Mouse (Mus musculus): Measurements from ENCODE around the gene Gm49425. TPM values are rescaled to one million over a fixed set of nuclear protein-coding genes. Genes with fewer than 3 reads are reported as not detected.

Gm49425 gene
- polyA plus RNA-seq, 1 experiment: not detected

GRCm38 (mm10) chr15:101491431-101491830 is 25.6 kb downstream of the Gm49425 start, which contains the start of gene Krt83:
Gene Krt83 (minus strand): TSS chr15:101491512.
- H3K4me3 ChIP-seq (ENCODE audit: control insufficient read depth, low read depth, low read length): no peak within 1 kb of the TSS
- H3K27me3 ChIP-seq (ENCODE audit: control insufficient read depth, insufficient read depth, low read length): no peaks in the 10 kb centered on the region
- H3K36me3 ChIP-seq (ENCODE audit: control insufficient read depth, insufficient read depth, low read length): no peaks in the 10 kb centered on the region
- TF ChIP-seq CTCF (IDR thresholded peaks at IDR 0.05; ENCODE audit: control insufficient read depth, insufficient read depth, insufficient replicate concordance, low read depth, low read length): no peak
- no peak for TF ChIP-seq POLR2A (IDR thresholded peaks at IDR 0.05; ENCODE audit: control insufficient read depth, low read depth, low read length)
- H3K4me1 ChIP-seq (ENCODE audit: control insufficient read depth, insufficient read depth, low read length): no peaks in the 10 kb centered on the region; the same call in 1 of the 2 replicates
- no peak within 1 kb of the TSS for H3K27ac ChIP-seq (ENCODE audit: control insufficient read depth, insufficient read depth, low read depth, low read length)

DNA sequence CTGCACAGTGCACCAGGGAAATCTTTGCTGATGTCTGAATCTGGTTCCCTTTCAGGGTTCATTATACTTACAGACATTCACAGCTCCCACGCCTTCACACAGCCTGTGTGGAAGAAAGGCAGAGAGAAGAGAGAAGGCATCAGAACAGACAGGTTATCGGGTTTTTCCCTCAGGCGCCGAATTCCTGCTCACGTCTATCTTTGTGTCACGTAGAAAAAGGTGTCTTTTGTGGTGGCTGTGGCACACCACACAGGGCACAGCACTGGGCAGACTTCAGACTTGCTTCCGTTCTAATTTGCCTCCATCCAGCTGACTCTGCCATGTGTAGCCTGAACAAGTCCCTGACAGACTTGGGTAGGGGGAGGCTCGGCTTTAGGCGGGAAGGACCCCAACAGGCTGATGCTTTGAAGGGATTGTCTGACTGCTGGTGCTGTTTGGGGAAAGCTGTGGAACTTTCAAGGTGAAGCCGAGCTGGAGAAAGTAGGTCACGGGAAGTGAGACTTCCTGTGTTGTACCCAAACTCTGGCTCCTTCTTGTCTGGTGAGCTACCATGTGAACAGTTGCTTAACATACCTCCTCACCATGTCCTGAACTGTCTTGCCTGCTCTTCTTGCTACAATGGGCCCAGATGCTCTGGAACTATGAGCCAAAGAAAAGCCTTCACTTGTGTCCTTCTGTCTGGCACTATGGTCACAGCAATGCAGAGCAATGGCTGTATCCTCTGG is 31.0 kb downstream of the Gm49425 start:
- Histone ChIP-seq H3K4me3 (ENCODE audit: control insufficient read depth, low read depth, low read length) (no peak overlapping the region), H3K27ac (ENCODE audit: control insufficient read depth, insufficient read depth, low read depth, low read length) (no peak overlapping the region), H3K4me1 (ENCODE audit: control insufficient read depth, insufficient read depth, low read length) (no peaks in the 10 kb centered on the region), H3K27me3 (ENCODE audit: control insufficient read depth, insufficient read depth, low read length) (no peaks in the 10 kb centered on the region), H3K36me3 (ENCODE audit: control insufficient read depth, insufficient read depth, low read length) (no peaks in the 10 kb centered on the region)
- no peak for TF ChIP-seq CTCF (IDR thresholded peaks at IDR 0.05; ENCODE audit: control insufficient read depth, insufficient read depth, insufficient replicate concordance, low read depth, low read length)
- no peak for TF ChIP-seq POLR2A (IDR thresholded peaks at IDR 0.05; ENCODE audit: control insufficient read depth, low read depth, low read length)

DNA sequence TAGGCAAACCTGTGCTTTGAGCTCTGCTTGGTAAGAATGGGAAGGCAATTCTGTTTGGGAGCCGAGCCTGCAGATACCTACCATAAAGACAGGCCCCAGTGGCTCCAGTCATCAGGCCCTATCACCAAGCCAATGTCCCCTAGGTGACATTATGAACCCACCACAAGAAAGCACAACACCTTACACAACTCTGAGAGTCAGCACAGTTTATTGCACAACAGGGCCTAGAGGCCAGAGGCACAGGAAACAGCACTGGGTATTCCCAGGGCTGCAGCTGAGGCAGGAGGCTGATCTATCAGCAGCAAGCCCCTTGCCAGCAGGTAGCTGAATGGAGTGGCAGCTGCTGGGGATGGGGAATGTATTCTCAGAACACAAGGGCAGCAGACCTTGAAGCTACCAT is 32.1 kb downstream of the Gm49425 start:
- Histone ChIP-seq H3K27ac (ENCODE audit: control insufficient read depth, insufficient read depth, low read depth, low read length) (no peak overlapping the region), H3K4me3 (ENCODE audit: control insufficient read depth, low read depth, low read length) (no peak overlapping the region), H3K36me3 (ENCODE audit: control insufficient read depth, insufficient read depth, low read length) (no peaks in the 10 kb centered on the region), H3K27me3 (ENCODE audit: control insufficient read depth, insufficient read depth, low read length) (no peaks in the 10 kb centered on the region), H3K4me1 (ENCODE audit: control insufficient read depth, insufficient read depth, low read length) (no peaks in the 10 kb centered on the region)
- no peak for TF ChIP-seq CTCF (IDR thresholded peaks at IDR 0.05; ENCODE audit: control insufficient read depth, insufficient read depth, insufficient replicate concordance, low read depth, low read length)
- TF ChIP-seq POLR2A (IDR thresholded peaks at IDR 0.05; ENCODE audit: control insufficient read depth, low read depth, low read length): no peak

DNA sequence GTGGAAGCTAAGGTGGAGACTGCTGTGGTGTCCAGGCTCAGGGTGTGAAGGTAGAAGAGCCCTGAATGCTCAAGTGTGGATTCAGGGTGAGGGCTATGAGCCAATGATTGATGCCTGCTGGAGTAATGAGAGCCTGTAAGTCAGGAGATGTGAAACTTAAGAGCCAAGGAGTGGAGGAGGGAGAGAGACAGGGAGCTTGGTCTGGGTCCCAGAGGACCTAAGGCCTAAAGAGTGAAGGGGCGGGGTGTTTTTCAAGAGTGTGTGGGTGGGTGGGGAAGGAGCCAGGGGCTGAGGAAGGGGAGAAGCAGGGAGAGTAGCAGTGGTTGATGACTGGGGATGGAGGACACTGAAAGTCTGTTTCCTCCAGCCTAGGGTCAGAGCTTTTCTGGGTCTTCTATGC is 33.4 kb downstream of the Gm49425 start:
- TF ChIP-seq POLR2A (IDR thresholded peaks at IDR 0.05; ENCODE audit: control insufficient read depth, low read depth, low read length): no peak
- no peak for TF ChIP-seq CTCF (IDR thresholded peaks at IDR 0.05; ENCODE audit: control insufficient read depth, insufficient read depth, insufficient replicate concordance, low read depth, low read length)
- Histone ChIP-seq H3K27ac (ENCODE audit: control insufficient read depth, insufficient read depth, low read depth, low read length) (no peak overlapping the region), H3K27me3 (ENCODE audit: control insufficient read depth, insufficient read depth, low read length) (no peaks in the 10 kb centered on the region), H3K4me1 (ENCODE audit: control insufficient read depth, insufficient read depth, low read length) (peaks cover 7% of the 10 kb centered on the region), H3K4me3 (ENCODE audit: control insufficient read depth, low read depth, low read length) (no peak overlapping the region), H3K36me3 (ENCODE audit: control insufficient read depth, insufficient read depth, low read length) (no peaks in the 10 kb centered on the region)

GRCm38 (mm10) chr15:101482056-101482455 is 35.0 kb downstream of the Gm49425 start:
- Histone ChIP-seq H3K36me3 (ENCODE audit: control insufficient read depth, insufficient read depth, low read length) (no peaks in the 10 kb centered on the region), H3K4me1 (ENCODE audit: control insufficient read depth, insufficient read depth, low read length) (peaks cover 7% of the 10 kb centered on the region), H3K27me3 (ENCODE audit: control insufficient read depth, insufficient read depth, low read length) (no peaks in the 10 kb centered on the region), H3K27ac (ENCODE audit: control insufficient read depth, insufficient read depth, low read depth, low read length) (no peak overlapping the region), H3K4me3 (ENCODE audit: control insufficient read depth, low read depth, low read length) (no peak overlapping the region)
- TF ChIP-seq POLR2A (IDR thresholded peaks at IDR 0.05; ENCODE audit: control insufficient read depth, low read depth, low read length): no peak
- TF ChIP-seq CTCF (IDR thresholded peaks at IDR 0.05; ENCODE audit: control insufficient read depth, insufficient read depth, insufficient replicate concordance, low read depth, low read length): no peak

DNA sequence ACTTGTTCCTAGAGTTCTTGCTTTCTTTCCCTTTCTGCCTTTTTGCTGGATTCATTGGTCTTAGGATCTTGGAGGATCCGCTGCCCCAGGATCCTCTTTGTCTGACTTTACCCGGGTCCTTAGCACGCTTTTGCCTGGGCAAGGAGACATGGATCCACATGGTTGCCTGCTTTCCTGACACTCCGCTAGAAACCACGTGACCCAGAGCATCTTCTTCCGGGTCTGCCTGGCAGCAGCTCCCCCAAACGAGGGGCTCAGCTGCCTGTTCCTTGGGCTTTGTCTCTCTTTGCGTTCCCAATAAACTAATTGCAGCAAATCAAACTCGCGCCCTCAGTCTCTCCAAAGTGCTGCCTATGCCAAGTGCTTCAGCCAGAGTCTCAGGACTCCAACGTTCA is 37.4 kb downstream of the Gm49425 start:
- no peaks in the 10 kb centered on the region for H3K27me3 ChIP-seq (ENCODE audit: control insufficient read depth, insufficient read depth, low read length)
- no peak overlapping the region for H3K27ac ChIP-seq (ENCODE audit: control insufficient read depth, insufficient read depth, low read depth, low read length)
- no peak for TF ChIP-seq CTCF (IDR thresholded peaks at IDR 0.05; ENCODE audit: control insufficient read depth, insufficient read depth, insufficient replicate concordance, low read depth, low read length)
- TF ChIP-seq POLR2A (IDR thresholded peaks at IDR 0.05; ENCODE audit: control insufficient read depth, low read depth, low read length): no peak
- peaks cover 7% of the 10 kb centered on the region for H3K4me1 ChIP-seq (ENCODE audit: control insufficient read depth, insufficient read depth, low read length)
- H3K4me3 ChIP-seq (ENCODE audit: control insufficient read depth, low read depth, low read length): peak overlapping the region; percentile 46; the same call in 1 of the 2 replicates
- H3K36me3 ChIP-seq (ENCODE audit: control insufficient read depth, insufficient read depth, low read length): no peaks in the 10 kb centered on the region

- H3K4me3 ChIP-seq (ENCODE audit: control insufficient read depth, low read depth, low read length): peak overlapping the region; percentile 46
- no peaks in the 10 kb centered on the region for H3K27me3 ChIP-seq (ENCODE audit: control insufficient read depth, insufficient read depth, low read length)
- H3K36me3 ChIP-seq (ENCODE audit: control insufficient read depth, insufficient read depth, low read length): no peaks in the 10 kb centered on the region
- TF ChIP-seq CTCF (IDR thresholded peaks at IDR 0.05; ENCODE audit: control insufficient read depth, insufficient read depth, insufficient replicate concordance, low read depth, low read length) (peak; percentile 13; the same call in 1 of the 2 replicates), POLR2A (IDR thresholded peaks at IDR 0.05; ENCODE audit: control insufficient read depth, low read depth, low read length) (no peak)
- H3K4me1 ChIP-seq (ENCODE audit: control insufficient read depth, insufficient read depth, low read length): peaks cover 7% of the 10 kb centered on the region
- H3K27ac ChIP-seq (ENCODE audit: control insufficient read depth, insufficient read depth, low read depth, low read length): no peak overlapping the region
Observed at GRCm38 (mm10) chr15:101479007-101479665, 37.9 kb downstream of the Gm49425 start.

All from testis, adult 2 months (tissue).